Mouse (Mus musculus): ENCODE measurements around the gene Usp8.

Usp8 gene

GRCm38 (mm10) chr2:126706759-126707437 lies at the start of gene Usp8:
Gene Usp8, plus strand, starts transcription at chr2:126707328.
- peak; percentile 93 for DNase-seq (ENCODE audit: low read depth, low spot score)

- DNase-seq (ENCODE audit: low read depth, low spot score): no peak
Measured at GRCm38 (mm10) chr2:126663481-126663880, 43.6 kb upstream of the Usp8 start.

DNA sequence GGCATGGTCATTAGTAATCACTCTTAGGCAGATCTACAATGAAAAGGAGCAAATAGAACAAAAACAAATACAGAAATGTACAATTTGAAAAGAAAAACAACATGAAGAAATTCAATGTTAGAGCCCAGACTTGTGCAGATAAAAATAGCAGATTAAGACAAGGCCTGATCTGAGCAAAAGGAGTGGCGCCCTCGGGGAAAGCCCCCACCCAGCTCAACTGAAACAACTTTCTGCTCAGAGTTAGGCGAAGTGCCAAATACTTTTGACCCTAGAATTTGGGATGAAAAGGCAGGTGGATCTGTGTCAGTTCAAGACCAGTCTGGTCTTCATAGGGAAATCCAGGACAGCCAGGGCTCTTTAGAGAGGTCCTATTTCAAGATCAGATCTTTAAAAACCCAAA lies 41.1 kb upstream of the Usp8 start:
- DNase-seq (ENCODE audit: low read depth, low spot score): no peak

GRCm38 (mm10) chr2:126668621-126669252 lies 38.4 kb upstream of the Usp8 start:
- no peak for DNase-seq (ENCODE audit: low read depth, low spot score)

GRCm38 (mm10) chr2:126673317-126674242 lies 33.5 kb upstream of the Usp8 start:
- DNase-seq (ENCODE audit: low read depth, low spot score): no peak

- DNase-seq (ENCODE audit: low read depth, low spot score): no peak
Measured at GRCm38 (mm10) chr2:126674441-126675168, 32.5 kb upstream of the Usp8 start.

DNA sequence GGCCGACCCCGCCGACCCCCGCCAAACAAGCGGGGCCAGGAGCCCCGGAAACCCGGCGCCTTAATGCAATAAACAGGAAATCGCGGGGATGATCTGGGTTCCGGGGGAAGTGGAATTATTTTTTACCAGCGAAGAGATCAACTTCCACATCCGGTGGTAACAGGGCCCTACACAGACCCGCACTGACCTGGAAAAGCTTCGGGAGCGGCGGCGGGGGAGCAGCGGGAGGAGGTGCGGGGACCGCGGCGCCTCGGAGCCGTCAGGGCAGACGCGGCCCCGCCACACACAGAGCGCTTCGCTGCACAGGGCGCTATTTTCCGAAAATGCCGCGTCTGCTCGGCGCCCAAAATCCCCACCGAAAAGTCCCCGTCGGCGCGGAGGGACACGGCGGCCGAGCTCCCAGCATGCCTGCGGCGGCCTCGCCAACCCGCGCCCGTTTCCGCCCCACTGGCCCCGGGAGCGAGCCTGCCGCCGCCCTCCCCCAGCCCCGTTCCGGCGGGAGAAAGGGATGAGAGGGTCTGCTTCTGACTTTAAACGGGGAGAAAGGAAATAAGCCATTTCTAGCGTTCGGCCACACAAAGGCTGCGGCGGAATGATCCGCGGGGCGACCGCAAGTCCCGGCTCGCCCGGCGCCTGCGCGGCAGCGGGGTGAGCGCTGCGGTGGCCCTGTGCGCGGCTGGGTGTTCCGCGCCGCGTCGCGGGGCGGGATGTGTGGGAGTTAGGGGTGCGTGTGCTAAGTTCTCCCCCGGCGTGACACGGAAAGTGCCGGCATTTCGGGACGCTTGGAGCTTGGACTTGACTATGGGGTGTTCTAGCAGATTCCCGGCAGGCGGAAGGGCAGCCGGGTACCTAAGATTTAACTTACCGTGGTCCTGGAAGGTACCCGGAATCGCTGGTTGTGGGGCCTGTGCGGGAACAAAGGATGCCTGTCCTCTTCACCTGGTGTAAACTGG lies 31.7 kb upstream of the Usp8 start:
- DNase-seq (ENCODE audit: low read depth, low spot score): peak; percentile 76

DNA sequence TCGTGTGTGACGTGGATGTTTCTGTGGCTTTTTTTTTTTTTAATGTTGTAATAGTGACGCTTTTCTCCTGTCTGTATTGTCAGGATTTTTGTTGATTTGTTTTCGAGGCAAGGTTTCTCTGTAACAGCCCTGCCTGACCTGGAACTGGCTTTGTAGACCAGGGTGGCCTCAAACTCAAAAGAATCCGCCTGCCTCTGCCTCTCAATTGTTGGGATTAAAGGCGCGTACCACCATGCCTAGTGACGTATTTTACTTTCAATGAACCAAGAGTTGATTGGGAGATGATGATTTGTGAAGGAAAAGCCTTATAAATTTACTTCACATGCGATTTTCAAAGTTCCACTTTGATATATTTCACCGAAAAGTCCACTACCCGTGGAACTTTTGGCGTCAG lies 31.0 kb upstream of the Usp8 start, which contains the start of gene Gabpb1:
Gabpb1 (minus strand) TSS at position 216 of the 394 bp plus-strand sequence.
- no peak for DNase-seq (ENCODE audit: low read depth, low spot score)

DNA sequence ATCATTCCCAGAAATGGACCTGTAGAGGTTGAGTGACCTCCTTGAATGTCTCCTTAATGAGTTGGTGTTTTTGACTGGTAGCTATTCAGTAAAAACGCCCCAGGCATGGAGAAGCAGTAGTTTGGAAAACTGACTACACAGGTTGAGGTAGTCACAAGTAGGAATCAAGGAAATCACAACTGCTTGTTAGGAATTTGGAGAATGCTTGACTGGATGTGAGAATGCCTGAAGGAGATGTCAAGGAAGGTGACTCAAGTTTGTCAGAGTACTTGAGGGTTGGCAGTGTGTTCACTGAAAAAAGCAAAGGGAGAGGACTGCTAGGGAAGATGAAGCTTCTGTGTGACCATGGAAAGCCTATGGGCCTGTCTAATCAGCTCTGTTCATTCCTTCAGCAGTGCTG lies 29.8 kb upstream of the Usp8 start:
- DNase-seq (ENCODE audit: low read depth, low spot score): no peak

DNA sequence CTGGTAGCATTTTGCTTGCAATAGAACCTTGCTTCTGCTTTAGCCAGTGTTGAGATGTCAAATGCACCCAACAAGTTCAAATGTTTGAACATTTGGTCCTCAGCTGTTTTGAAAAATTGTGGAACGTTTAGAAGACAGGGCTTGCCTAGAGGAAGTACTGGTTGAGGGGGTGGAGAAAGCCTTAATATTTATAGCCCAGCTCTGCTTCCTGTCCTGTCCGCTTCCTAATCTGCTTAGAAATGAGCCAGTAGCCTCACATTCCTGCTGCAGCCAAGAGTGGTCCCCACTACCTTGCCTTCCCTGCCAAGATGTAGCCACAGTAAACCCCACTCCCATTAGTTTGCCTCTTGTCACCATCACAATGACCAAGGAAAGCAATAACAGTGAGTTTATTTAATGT lies 24.8 kb upstream of the Usp8 start:
- DNase-seq (ENCODE audit: low read depth, low spot score): no peak

GRCm38 (mm10) chr2:126682937-126683336 lies 24.2 kb upstream of the Usp8 start:
- no peak for DNase-seq (ENCODE audit: low read depth, low spot score)

GRCm38 (mm10) chr2:126691290-126691689 lies 15.8 kb upstream of the Usp8 start:
- DNase-seq (ENCODE audit: low read depth, low spot score): no peak

GRCm38 (mm10) chr2:126695285-126695684 lies 11.8 kb upstream of the Usp8 start:
- DNase-seq (ENCODE audit: low read depth, low spot score): no peak

- DNase-seq (ENCODE audit: low read depth, low spot score): no peak
Measured at GRCm38 (mm10) chr2:126707438-126707779, 281 bp downstream of the Usp8 start.

GRCm38 (mm10) chr2:126708361-126708760 lies 1.2 kb downstream of the Usp8 start:
- DNase-seq (ENCODE audit: low read depth, low spot score): no peak

GRCm38 (mm10) chr2:126712526-126712925 lies 5.4 kb downstream of the Usp8 start:
- DNase-seq (ENCODE audit: low read depth, low spot score): no peak

GRCm38 (mm10) chr2:126712950-126713349 lies 5.8 kb downstream of the Usp8 start:
- DNase-seq (ENCODE audit: low read depth, low spot score): no peak

- DNase-seq (ENCODE audit: low read depth, low spot score): no peak
Measured at GRCm38 (mm10) chr2:126729207-126729606, 22.1 kb downstream of the Usp8 start.

- DNase-seq (ENCODE audit: low read depth, low spot score): no peak
Measured at GRCm38 (mm10) chr2:126730502-126730901, 23.4 kb downstream of the Usp8 start.

DNA sequence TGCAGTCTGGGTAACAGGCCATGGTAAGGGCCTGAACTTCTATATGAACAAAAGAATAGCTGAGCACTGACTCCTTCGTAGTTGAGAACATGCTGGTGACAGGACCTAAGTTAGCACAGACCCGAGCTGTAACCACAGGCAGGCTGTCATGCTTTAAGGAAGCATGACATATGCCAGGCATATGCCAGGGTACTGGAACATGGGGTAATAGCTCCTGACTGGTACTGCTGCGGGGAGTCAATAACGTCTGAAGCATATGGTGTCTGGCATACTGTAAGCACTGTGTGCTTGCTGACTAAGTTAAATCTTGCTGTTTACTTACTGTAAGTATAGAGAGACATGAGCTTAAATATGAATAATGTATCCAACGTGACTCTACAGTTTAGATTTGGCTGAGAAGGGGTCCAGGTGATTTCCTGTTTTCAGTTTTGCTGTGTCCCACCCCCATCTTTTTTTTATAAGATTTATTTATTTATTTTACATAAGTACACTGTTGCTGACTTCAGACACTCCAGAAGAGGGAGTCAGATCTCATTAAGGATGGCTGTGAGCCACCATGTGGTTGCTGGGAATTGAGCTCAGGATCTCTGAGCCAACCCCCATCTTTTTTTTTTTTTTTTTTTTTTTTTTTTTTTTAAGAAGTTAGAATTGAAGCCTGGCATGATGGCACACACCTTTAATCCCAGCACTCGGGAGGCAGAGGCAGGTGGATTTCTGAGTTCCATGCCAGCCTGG lies 28.4 kb downstream of the Usp8 start:
- no peak for DNase-seq (ENCODE audit: low read depth, low spot score)
